Mouse (Mus musculus) embryonic facial prominence, embryonic 11.5 days (tissue): ENCODE measurements at regions not wholly inside any gene's neighbourhood (a gene's known extent, or its start where the extent isn't known, plus 50 kb on each side); places are given as distances from the start of the nearest gene placed in this dataset.

ENCODE experiments used
- ATAC-seq: fragments of 200-750 bp; cut with Nextera tagmentation; replicated peaks from 2 replicates; pipeline ENCODE4 v1.8.0; 2017; ENCODE audit warnings: low read depth; ENCODE audit not compliant: insufficient number of reproducible peaks, low FRiP score, low TSS enrichment
- DNase-seq: peaks from one replicate; pipeline ENCODE4 v3.0.0-alpha.2; 2015; ENCODE audit warnings: low spot score
- H3K27ac ChIP-seq: fragments of 300-500 bp; sonication (generic); replicated peaks from 2 replicates; pipeline ENCODE4 v1.5.1; 2014; ENCODE audit warnings: mild to moderate bottlenecking, low read depth, low read length, control low read depth
- H3K27me3 ChIP-seq: fragments of 300-500 bp; sonication (generic); 2 replicates; pipeline ENCODE4 v1.6.1; 2014; ENCODE audit warnings: mild to moderate bottlenecking, low read length, moderate library complexity, mixed read lengths; ENCODE audit not compliant: control insufficient read depth, insufficient read depth
- H3K36me3 ChIP-seq: fragments of 300-500 bp; sonication (generic); replicated peaks from 2 replicates; pipeline ENCODE4 v1.6.1; 2014; ENCODE audit warnings: low read depth, mild to moderate bottlenecking, low read length, moderate library complexity, mixed read lengths; ENCODE audit not compliant: control insufficient read depth, insufficient read depth
- H3K4me1 ChIP-seq: fragments of 300-500 bp; sonication (generic); 2 replicates; pipeline ENCODE4 v1.6.1; 2014; ENCODE audit warnings: low read length, mixed read lengths; ENCODE audit not compliant: control insufficient read depth, insufficient read depth
- H3K4me2 ChIP-seq: fragments of 300-500 bp; sonication (generic); 2 replicates; pipeline ENCODE4 v1.6.1; 2014; ENCODE audit warnings: low read depth, mild to moderate bottlenecking, control low read depth, low read length, moderate library complexity
- H3K4me3 ChIP-seq: fragments of 300-500 bp; sonication (generic); 2 replicates; pipeline ENCODE4 v1.5.1; 2014; ENCODE audit warnings: low read depth, low read length, control low read depth
- H3K9ac ChIP-seq: fragments of 300-500 bp; sonication (generic); replicated peaks from 2 replicates; pipeline ENCODE4 v1.6.1; 2014; ENCODE audit warnings: mild to moderate bottlenecking, control low read depth, low read length
- H3K9me3 ChIP-seq: fragments of 300-500 bp; sonication (generic); replicated peaks from 2 replicates; pipeline ENCODE4 v1.6.1; 2016; ENCODE audit warnings: mild to moderate bottlenecking, low read length, inconsistent platforms, mixed read lengths; ENCODE audit not compliant: control insufficient read depth
- WGBS: fragments of 180-500 bp; shearing (Covaris S2); extraction: QIAGEN DNeasy Blood & Tissue Kit; methylation state at CpG from one replicate; pipeline ENCODE4 v1.1.7; 2014; 5-methylcytosine and 5-hydroxymethylcytosine counted together

DNA sequence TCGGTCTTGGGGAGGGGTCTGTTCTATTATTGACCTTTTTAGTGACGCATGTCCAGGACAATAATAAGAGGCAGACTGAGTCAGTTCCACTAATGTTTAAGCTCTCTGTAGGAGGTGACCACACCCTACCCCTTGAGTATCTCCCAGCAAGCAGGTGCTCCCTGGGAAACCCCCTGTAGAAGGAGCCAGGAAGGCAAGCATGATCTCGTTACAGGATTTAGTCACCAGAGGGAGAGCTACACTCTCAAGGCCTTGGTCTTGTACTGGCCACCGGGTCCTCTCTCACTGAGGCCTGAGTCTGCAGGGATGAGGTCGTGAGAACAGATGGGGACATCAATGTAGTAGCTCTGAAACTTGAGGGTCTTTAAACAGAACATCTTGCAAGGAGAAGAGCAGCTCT, 55.3 kb upstream of the Ccnd2 start:
- H3K36me3 ChIP-seq, result no peaks in the 10 kb centered on the region
- H3K4me2 ChIP-seq, result no peak overlapping the region
- H3K4me1 ChIP-seq, result no peaks in the 10 kb centered on the region
- WGBS, result 75% methylated on average over 5 of the region's 5 CpGs
- no peaks in the 10 kb centered on the region for H3K27me3 ChIP-seq
- no peak for ATAC-seq
- no peak overlapping the region for H3K27ac ChIP-seq
- no peak for DNase-seq
- H3K4me3 ChIP-seq, result no peak overlapping the region
- no peaks in the 10 kb centered on the region for H3K9me3 ChIP-seq
- H3K9ac ChIP-seq, result no peak overlapping the region

DNA sequence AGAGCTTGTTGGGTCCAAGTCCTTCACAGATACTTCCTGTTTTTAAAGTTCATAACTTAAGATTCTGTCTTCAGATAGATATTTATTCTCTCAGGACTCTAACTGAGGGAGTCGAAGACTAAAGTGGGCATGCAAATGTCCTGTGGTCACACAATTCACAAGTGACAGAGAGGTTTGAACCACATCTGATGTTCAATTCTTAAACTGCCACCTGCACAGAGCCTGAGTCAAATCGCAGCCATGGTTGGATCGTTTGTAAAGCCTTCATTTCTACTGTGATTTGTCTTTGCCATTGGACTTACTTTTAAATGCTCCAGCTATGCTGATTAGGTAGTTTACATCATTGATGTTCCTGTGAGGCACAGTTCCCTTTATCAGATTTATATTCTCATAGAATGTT, 61.4 kb upstream of the Ccnd2 start:
- Histone ChIP-seq H3K36me3 (no peaks in the 10 kb centered on the region), H3K4me3 (no peak overlapping the region), H3K9ac (no peak overlapping the region), H3K27me3 (no peaks in the 10 kb centered on the region), H3K27ac (no peak overlapping the region), H3K4me2 (no peak overlapping the region), H3K9me3 (no peaks in the 10 kb centered on the region), H3K4me1 (no peaks in the 10 kb centered on the region)
- WGBS, result 91% methylated on average over 3 of the region's 3 CpGs
- no peak for ATAC-seq
- no peak for DNase-seq

DNA sequence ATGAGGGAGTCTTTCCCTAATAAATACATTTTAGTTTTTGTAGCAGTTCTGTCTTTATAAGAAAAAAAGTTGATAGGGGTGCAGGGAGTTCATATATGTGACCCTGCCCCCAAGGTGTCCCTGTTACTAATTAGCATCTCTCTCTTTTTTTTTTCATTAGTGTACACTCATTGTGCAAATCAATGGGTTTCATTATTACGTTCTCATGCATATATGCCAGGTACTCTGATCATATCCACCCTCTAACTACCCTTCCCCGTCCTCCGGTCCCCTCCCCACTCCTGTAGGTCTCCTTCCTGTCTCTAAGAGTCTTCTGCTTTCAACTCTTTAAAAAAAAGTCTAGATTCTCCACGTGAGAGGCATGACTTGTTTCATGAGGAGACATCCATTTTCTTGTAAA, 63.9 kb upstream of the Ccnd2 start:
- H3K9ac ChIP-seq, result no peak overlapping the region
- WGBS, result 60% methylated on average over 4 of the region's 4 CpGs

DNA sequence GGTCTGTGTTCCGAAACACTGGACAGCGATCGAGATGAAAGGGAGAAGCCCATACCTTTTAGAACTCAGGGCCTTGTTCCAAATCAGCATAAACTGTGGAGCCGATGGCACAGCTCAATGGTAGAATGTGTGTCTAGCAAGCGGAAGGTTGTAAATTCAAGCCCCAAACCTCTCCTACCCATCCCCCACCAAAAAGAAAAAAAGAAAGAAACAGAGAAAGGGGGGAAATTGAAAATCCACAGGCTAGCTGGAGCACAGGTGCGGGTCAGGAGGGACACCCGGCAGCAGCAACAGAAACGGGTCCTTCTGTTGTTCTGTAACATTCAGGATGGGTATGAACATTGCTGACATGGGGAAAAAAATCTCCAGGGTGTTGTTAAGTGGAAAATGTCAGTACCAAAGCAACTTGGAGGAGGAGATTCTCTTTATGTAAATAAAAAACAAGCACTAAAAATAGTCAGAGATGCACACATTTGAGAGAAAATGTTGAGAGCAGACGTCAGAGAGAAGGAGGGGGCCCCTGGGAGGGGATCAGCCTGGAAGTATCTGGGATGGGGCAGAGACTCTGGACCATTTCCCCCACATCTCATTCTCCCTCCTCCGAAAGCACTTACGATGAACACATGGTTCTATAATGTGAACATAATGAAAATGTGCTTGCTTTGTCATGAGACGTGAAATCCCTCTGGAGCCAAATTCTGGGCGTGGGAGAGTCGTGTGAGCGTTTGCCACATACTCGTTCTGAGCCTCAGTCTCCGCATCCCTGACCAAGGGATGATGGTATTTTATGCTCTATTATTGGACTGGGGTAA, 66.8 kb upstream of the Ccnd2 start:
- H3K4me2 ChIP-seq, result no peak overlapping the region
- DNase-seq (no peak), ATAC-seq (no peak)
- no peak overlapping the region for H3K27ac ChIP-seq
- H3K4me3 ChIP-seq, result no peak overlapping the region
- no peak overlapping the region for H3K9ac ChIP-seq
- H3K36me3 ChIP-seq, result no peaks in the 10 kb centered on the region
- H3K4me1 ChIP-seq, result no peaks in the 10 kb centered on the region
- no peaks in the 10 kb centered on the region for H3K27me3 ChIP-seq
- WGBS, result 81% methylated on average over 17 of the region's 17 CpGs
- H3K9me3 ChIP-seq, result no peaks in the 10 kb centered on the region

More for the DNA sequence above, 63.9 kb upstream of the Ccnd2 start:
- ATAC-seq (no peak), DNase-seq (no peak)
- Histone ChIP-seq H3K36me3 (no peaks in the 10 kb centered on the region), H3K27ac (no peak overlapping the region), H3K27me3 (no peaks in the 10 kb centered on the region), H3K4me1 (no peaks in the 10 kb centered on the region), H3K4me3 (no peak overlapping the region), H3K4me2 (no peak overlapping the region), H3K9me3 (no peaks in the 10 kb centered on the region)

DNA sequence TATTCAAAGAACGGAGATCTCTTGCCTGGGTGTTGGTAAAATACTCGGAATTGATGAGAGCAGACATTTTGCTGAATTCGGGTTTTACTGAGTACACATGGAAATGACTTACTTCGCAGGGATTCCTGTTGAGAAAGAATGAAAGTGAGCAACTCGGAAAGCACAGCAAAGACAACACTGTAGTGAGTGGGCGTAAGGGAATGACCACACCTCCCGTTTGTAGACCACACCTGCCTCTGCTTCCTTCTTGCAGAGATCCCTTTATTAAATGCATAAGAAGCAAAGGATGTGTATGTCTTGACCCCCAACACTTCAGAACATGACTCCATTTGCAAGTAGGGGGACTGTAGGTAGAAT, 67.4 kb upstream of the Ccnd2 start:
- H3K9ac ChIP-seq, result no peak overlapping the region
- 85% methylated on average over 7 of the region's 7 CpGs for WGBS
- no peak for DNase-seq

DNA sequence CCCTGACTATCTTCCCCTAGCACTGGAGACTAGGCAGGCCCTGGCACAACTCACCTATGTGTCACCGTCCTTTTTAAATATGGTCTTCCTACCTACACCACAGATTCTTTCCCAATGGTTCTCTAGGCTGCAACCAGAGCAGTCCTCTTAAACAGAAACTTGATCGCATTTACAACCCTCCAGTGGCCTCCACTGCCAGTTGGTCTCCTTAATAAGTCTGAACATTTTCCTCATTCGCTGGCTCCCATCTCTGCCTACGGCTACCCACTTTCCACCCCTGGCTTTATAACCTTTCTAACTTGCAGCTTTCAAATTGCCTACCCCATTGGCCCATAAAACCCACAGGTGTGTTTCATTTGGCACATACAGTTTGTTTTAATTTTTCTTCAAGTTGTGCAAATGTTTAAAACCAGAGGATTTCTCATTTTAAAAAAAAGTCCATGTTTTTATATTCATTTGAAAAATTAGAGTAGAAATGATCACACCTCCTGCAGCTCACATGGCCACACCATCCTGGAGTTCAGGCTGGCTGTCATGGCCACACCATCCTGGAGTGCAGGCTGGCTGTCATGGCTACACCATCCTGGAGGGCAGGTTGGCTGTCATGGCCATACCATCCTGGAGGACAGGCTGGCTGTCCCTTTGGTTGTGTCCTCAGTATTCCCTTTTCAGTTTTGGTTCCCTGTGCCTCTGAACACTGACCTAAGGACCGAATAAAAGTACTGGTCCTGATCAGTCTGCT, 74.4 kb upstream of the Ccnd2 start:
- Histone ChIP-seq H3K9ac (no peak overlapping the region), H3K27ac (no peak overlapping the region), H3K36me3 (no peaks in the 10 kb centered on the region), H3K4me1 (no peaks in the 10 kb centered on the region), H3K4me2 (no peak overlapping the region), H3K9me3 (no peaks in the 10 kb centered on the region), H3K27me3 (no peaks in the 10 kb centered on the region), H3K4me3 (no peak overlapping the region)
- 77% methylated on average over 5 of the region's 5 CpGs for WGBS
- ATAC-seq, result no peak
- no peak for DNase-seq

More for the DNA sequence above, 67.4 kb upstream of the Ccnd2 start:
- no peaks in the 10 kb centered on the region for H3K36me3 ChIP-seq
- H3K27me3 ChIP-seq, result no peaks in the 10 kb centered on the region
- no peak for ATAC-seq
- no peaks in the 10 kb centered on the region for H3K4me1 ChIP-seq
- H3K9me3 ChIP-seq, result no peaks in the 10 kb centered on the region
- H3K4me2 ChIP-seq, result no peak overlapping the region
- no peak overlapping the region for H3K27ac ChIP-seq
- no peak overlapping the region for H3K4me3 ChIP-seq

DNA sequence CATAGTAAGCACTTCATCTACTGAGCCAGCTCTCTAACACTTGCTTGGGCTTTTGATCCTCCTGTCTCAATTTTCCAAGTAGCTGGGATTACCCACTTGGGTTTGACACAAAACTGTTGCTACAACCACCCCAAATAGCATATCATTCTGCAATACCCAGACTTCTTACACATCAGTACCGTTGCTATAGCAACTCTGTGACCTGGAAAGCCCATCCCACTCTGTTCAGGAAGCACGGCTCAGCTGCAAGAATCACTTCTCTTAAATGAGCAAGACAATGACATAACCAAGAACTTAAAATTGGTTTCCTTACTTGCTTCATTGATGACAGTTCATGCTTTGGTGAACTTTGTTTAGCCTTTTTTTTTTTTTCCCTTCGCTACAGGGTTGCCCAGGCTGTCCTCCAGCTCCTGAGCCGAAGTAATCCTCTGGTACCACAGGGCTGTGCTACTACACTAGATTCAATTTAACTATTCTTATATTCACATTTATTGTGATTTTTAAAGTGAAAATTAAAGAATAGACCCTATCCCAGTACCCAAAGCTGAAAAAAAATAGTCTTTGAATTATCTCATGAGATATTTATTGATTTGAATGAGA, 84.6 kb upstream of the Ccnd2 start:
- Histone ChIP-seq H3K36me3 (no peaks in the 10 kb centered on the region), H3K9me3 (no peaks in the 10 kb centered on the region), H3K4me1 (no peaks in the 10 kb centered on the region; the same call in 1 of the 2 replicates), H3K9ac (no peak overlapping the region), H3K4me2 (no peak overlapping the region), H3K27ac (no peak overlapping the region), H3K27me3 (no peaks in the 10 kb centered on the region), H3K4me3 (no peak overlapping the region)
- ATAC-seq, result no peak
- DNase-seq, result no peak
- WGBS, result 85% methylated on average over 4 of the region's 4 CpGs

DNA sequence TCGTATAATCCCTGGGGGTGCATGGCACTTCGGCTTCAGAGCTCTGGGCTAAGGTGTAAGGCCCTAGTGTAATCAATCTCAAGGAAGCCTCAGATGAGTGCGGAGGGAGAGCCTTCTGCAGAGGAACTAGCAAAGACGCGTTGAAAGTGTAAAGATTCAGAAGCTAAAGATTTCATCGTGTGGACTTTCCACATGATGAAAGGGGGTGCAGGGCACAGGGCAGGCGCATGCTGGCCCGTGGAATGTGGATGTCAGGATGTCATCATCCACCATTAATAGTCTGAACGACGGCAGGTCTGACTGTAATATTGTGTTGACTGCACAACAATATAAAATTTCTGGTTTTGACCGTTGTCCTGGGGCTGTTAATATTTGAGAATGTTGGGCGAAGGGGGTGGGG, 85.2 kb upstream of the Ccnd2 start:
- Histone ChIP-seq H3K9ac (no peak overlapping the region), H3K36me3 (no peaks in the 10 kb centered on the region), H3K27me3 (no peaks in the 10 kb centered on the region), H3K4me3 (no peak overlapping the region), H3K4me2 (no peak overlapping the region), H3K4me1 (no peaks in the 10 kb centered on the region; the same call in 1 of the 2 replicates), H3K27ac (no peak overlapping the region), H3K9me3 (no peaks in the 10 kb centered on the region)
- DNase-seq (no peak), ATAC-seq (no peak)
- WGBS, result 86% methylated on average over 12 of the region's 12 CpGs
